Mouse (Mus musculus) liver, embryonic 12.5 days (tissue): ENCODE measurements around the gene Map1b. TPM values are rescaled to one million over a fixed set of nuclear protein-coding genes. Genes with fewer than 3 reads are reported as not detected.

ENCODE experiments used
- ATAC-seq: fragments of 200-750 bp; cut with Nextera tagmentation; 2 replicates; pipeline ENCODE4 v1.8.0; 2017; ENCODE audit warnings: moderate number of reproducible peaks, mild to moderate bottlenecking, moderate library complexity
- H3K27ac ChIP-seq: fragments of 300-500 bp; sonication (generic); 2 replicates; pipeline ENCODE4 v1.5.1; 2016; ENCODE audit warnings: mild to moderate bottlenecking
- H3K27me3 ChIP-seq: fragments of 300-500 bp; sonication (generic); replicated peaks from 2 replicates; pipeline ENCODE4 v1.6.1; 2016; ENCODE audit warnings: mild to moderate bottlenecking, moderate library complexity
- H3K36me3 ChIP-seq: fragments of 300-500 bp; sonication (generic); 2 replicates; pipeline ENCODE4 v1.6.1; 2016; ENCODE audit warnings: mild to moderate bottlenecking, moderate library complexity
- H3K4me1 ChIP-seq: fragments of 300-500 bp; sonication (generic); 2 replicates; pipeline ENCODE4 v1.6.1; 2016
- H3K4me2 ChIP-seq: fragments of 300-500 bp; sonication (generic); 2 replicates; pipeline ENCODE4 v1.6.1; 2016; ENCODE audit warnings: mild to moderate bottlenecking, moderate library complexity
- H3K4me3 ChIP-seq: fragments of 300-500 bp; sonication (generic); 2 replicates; pipeline ENCODE4 v1.5.1; 2016; ENCODE audit warnings: mild to moderate bottlenecking, moderate library complexity
- H3K9ac ChIP-seq: fragments of 300-500 bp; sonication (generic); 2 replicates; pipeline ENCODE4 v1.6.1; 2016; ENCODE audit warnings: mild to moderate bottlenecking, moderate library complexity
- H3K9me3 ChIP-seq: fragments of 300-500 bp; sonication (generic); replicated peaks from 2 replicates; pipeline ENCODE4 v1.6.1; 2016; ENCODE audit warnings: mild to moderate bottlenecking, moderate library complexity
- WGBS: fragments of 180-500 bp; shearing (Covaris S2); methylation state at CpG from one replicate; pipeline ENCODE4 v1.1.7; 2016; ENCODE audit not compliant: insufficient replicate concordance; 5-methylcytosine and 5-hydroxymethylcytosine counted together
- polyA plus RNA-seq: library from polyadenylated mRNA; unstranded; fragments of >200 nt; fragmentation: Nextera tagmentation; extraction: Ambion mirVana; gene quantifications from 2 replicates; pipeline ENCODE4 v1.2.1, GENCODE M21; 2016

Gene Map1b
- polyA plus RNA-seq, 1 experiment from 2014 or later = 11.2 TPM

- 81% methylated on average over 6 of the region's 6 CpGs for WGBS
- Histone ChIP-seq H3K4me1 (no peaks in the 10 kb centered on the region), H3K27ac (no peak overlapping the region), H3K4me3 (no peak overlapping the region), H3K27me3 (no peaks in the 10 kb centered on the region), H3K4me2 (no peak overlapping the region), H3K36me3 (peaks cover 27% of the 10 kb centered on the region), H3K9me3 (no peaks in the 10 kb centered on the region), H3K9ac (no peak overlapping the region)
- no peak for ATAC-seq
Measured at GRCm38 (mm10) chr13:99385911-99386310, 130.4 kb downstream of the Map1b start.

DNA sequence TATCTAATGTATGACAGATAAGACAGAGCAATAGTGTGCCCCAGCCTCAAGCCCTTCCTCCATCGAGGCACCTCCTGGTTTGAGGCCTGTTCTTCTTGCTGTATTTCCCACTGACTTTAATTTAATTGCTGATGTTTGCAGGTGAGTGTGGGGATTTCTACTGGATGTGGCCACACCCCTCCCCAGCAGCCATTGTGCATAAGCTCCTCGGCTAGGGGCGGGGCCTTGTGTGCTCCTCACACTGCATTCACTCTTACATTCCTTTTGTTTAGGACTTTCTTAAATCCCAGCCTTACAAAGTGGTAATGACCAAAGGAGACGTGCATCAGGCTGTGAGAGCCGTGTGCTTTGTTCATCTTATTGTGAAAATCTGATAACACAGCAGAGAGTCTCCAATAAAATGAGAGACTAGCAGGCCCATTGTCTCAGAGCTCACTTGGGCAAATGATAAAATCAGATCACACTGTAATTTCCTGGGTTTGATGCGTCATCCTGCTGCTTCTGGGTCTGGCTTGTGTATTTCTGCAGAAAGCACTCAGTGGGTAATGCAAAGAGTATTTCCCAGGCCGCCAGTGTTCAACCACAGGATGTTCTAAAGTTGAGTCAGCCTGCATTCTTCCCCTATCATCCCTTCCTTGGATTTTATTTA is 131.7 kb downstream of the Map1b start:
- no peak overlapping the region for H3K4me3 ChIP-seq
- H3K27ac ChIP-seq = no peak overlapping the region
- H3K4me1 ChIP-seq = no peaks in the 10 kb centered on the region
- no peak overlapping the region for H3K4me2 ChIP-seq
- H3K9me3 ChIP-seq = no peaks in the 10 kb centered on the region
- peaks cover 25% of the 10 kb centered on the region for H3K36me3 ChIP-seq
- no peak for ATAC-seq
- H3K27me3 ChIP-seq = no peaks in the 10 kb centered on the region
- 78% methylated on average over 7 of the region's 7 CpGs for WGBS
- H3K9ac ChIP-seq = no peak overlapping the region

- no peak overlapping the region for H3K4me3 ChIP-seq
- H3K36me3 ChIP-seq = peaks cover 31% of the 10 kb centered on the region
- H3K4me1 ChIP-seq = no peaks in the 10 kb centered on the region
- H3K9me3 ChIP-seq = no peaks in the 10 kb centered on the region
- H3K9ac ChIP-seq = no peak overlapping the region
- no peaks in the 10 kb centered on the region for H3K27me3 ChIP-seq
- WGBS = 46% methylated on average over 6 of the region's 6 CpGs
- no peak overlapping the region for H3K4me2 ChIP-seq
- H3K27ac ChIP-seq = no peak overlapping the region
- no peak for ATAC-seq
Measured at GRCm38 (mm10) chr13:99382373-99382772, 134.0 kb downstream of the Map1b start.

DNA sequence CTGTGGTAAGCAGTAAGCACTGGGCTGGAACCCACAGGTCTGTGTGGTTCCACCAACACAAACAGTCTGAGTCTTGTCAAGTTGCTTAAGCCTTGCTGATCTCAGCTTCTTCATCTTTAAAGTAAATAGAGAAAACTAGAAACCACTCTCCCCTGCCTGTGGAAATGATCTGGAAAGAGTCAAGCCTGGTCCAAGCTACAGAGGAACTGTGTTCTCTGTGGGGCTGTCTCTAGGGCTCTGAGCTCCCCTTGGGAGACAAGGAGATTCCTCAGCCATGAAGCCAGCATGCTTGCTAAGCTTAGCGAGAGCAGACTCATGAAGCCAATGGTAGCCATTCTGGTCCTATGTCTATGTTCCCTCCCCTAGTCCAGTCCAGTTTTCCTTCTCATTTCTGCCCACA is 138.1 kb downstream of the Map1b start:
- Histone ChIP-seq H3K36me3 (peaks cover 31% of the 10 kb centered on the region), H3K9ac (no peak overlapping the region), H3K27ac (no peak overlapping the region), H3K4me1 (no peaks in the 10 kb centered on the region), H3K4me3 (no peak overlapping the region), H3K27me3 (no peaks in the 10 kb centered on the region), H3K4me2 (no peak overlapping the region), H3K9me3 (no peaks in the 10 kb centered on the region)
- ATAC-seq = no peak
- WGBS = 84% methylated on average over 1 of the region's 1 CpGs

DNA sequence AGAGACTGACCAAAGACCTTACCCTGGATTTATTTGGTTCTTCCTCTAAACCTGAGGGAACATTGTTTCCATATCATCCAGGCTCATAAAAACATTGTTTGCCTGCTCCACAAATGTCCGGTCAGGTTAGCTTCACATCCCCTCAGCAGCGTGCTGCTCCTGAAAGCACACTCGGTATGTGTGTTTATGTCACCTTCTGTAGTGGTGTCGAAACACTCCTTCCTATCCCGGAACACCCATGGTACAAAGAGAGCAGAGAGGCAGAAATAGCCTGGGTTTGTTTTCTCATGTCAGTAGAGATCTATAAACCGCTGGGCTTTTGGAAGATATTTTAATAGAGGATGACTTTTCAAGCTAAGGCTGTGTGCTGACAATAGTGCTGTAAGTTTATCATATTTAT is 139.3 kb downstream of the Map1b start:
- Histone ChIP-seq H3K4me1 (no peaks in the 10 kb centered on the region), H3K27me3 (no peaks in the 10 kb centered on the region), H3K27ac (no peak overlapping the region), H3K36me3 (peaks cover 36% of the 10 kb centered on the region), H3K9me3 (no peaks in the 10 kb centered on the region), H3K4me3 (no peak overlapping the region), H3K4me2 (no peak overlapping the region), H3K9ac (no peak overlapping the region)
- 82% methylated on average over 6 of the region's 6 CpGs for WGBS
- no peak for ATAC-seq

DNA sequence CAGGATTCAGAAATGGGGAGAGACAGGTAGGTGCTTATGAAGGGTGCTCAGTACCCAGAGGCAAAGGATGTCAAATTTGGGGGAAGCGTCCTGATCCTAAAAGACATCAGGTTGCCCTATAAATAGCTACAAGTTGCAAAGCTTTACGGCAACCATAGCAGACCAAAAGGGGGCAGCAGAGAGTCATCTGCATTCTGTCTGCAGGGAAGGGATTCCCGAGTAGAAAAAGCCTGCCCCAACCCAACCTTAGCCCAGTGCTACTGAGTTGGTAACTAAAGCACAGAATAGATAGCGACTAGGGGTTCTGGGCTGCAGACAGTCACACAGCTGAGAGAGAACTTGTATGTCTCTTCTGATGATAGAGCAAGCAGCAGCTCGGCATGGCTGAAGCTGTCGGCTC is 140.8 kb downstream of the Map1b start:
- H3K4me1 ChIP-seq = no peaks in the 10 kb centered on the region

GRCm38 (mm10) chr13:99374191-99374590 is 142.1 kb downstream of the Map1b start:
- H3K4me3 ChIP-seq = no peak overlapping the region
- H3K27ac ChIP-seq = no peak overlapping the region
- no peak overlapping the region for H3K9ac ChIP-seq
- ATAC-seq = no peak
- H3K36me3 ChIP-seq = peaks cover 26% of the 10 kb centered on the region
- WGBS = 77% methylated on average over 4 of the region's 4 CpGs
- H3K4me1 ChIP-seq = no peaks in the 10 kb centered on the region
- no peak overlapping the region for H3K4me2 ChIP-seq
- H3K27me3 ChIP-seq = no peaks in the 10 kb centered on the region
- H3K9me3 ChIP-seq = no peaks in the 10 kb centered on the region

More for the DNA sequence above, 140.8 kb downstream of the Map1b start:
- H3K4me3 ChIP-seq = no peak overlapping the region
- H3K9ac ChIP-seq = no peak overlapping the region
- no peak overlapping the region for H3K4me2 ChIP-seq
- peaks cover 28% of the 10 kb centered on the region for H3K36me3 ChIP-seq
- H3K27me3 ChIP-seq = no peaks in the 10 kb centered on the region
- 38% methylated on average over 6 of the region's 6 CpGs for WGBS
- no peak for ATAC-seq
- no peak overlapping the region for H3K27ac ChIP-seq
- H3K9me3 ChIP-seq = no peaks in the 10 kb centered on the region

DNA sequence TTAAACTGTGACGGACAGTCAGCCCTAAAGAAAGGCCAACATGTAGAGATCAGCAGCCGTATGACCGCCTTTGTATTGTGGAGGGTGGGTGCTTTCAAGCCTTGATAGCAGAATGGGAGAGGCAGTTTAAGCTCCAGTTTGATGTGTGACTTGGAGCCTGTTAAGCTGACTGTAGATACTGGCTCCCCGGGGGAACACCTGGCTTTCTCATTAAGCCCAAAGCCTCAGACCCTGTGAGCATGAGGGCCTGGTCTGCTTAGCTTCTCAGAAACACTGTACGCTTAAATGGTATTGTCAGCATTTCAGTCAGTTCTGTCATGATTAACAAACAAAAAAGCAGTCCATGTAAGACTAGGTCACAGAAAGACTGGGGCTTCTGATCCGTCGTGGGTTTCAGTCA is 142.7 kb downstream of the Map1b start:
- no peaks in the 10 kb centered on the region for H3K9me3 ChIP-seq
- no peak overlapping the region for H3K4me3 ChIP-seq
- H3K36me3 ChIP-seq = peaks cover 27% of the 10 kb centered on the region
- H3K4me2 ChIP-seq = no peak overlapping the region
- no peaks in the 10 kb centered on the region for H3K27me3 ChIP-seq
- WGBS = 78% methylated on average over 7 of the region's 7 CpGs
- H3K27ac ChIP-seq = no peak overlapping the region
- no peak for ATAC-seq
- no peak overlapping the region for H3K9ac ChIP-seq
- H3K4me1 ChIP-seq = no peaks in the 10 kb centered on the region

Other genes with a start within 250 kb of the Map1b start
- 44.6 and 46.8 TPM in 2 replicates for gene Ptcd2, start 171.8 kb downstream of the Map1b start, polyA plus RNA-seq
- 43.7 and 44.3 TPM in 2 replicates for gene Mrps27, start 171.8 kb downstream of the Map1b start, polyA plus RNA-seq